Comparison of ENCODE assay signal across 17 mouse cellular contexts in the genomic region with DNA sequence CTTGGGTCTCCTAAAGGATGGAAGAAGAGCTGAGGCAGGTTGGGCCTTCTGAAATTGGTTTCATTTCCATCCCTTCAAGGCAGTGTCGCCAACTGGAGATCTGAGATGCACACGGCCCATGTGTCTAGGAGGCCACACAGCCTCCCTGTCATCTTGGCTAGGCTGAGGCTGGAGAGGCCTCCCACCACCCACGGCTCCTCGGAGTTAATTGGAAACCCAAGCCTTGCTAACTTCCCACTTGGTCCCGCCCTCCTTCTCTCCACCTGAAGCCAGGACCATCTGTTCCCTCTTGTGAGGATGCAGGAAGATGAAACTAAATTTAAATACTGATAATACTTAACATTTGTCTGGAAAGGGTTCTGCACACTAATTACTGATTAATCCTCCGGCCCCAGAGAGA. TPM values are rescaled to one million over a fixed set of nuclear protein-coding genes. Genes with fewer than 3 reads are reported as not detected.
DNase-seq lines count a peak whose midpoint lies in the region; ATAC-seq lines count a peak whose summit lies in the region.
"Had no signal": no experiment of that assay in that cellular context is flagged by ENCODE, and none has a peak within 500 bp of the region (broad histone marks: within the 10 kb centered on the region; RNA-seq: fewer than 3 reads in every experiment).

No protein-coding gene starts in this region.

- no peak overlapping the region for H3K4me2 ChIP-seq in forebrain, embryonic 13.5 days
- H3K4me2 ChIP-seq in forebrain, embryonic 12.5 days = no peak overlapping the region
- H3K4me2 ChIP-seq: embryonic facial prominence, embryonic 12.5 days; hindbrain, embryonic 13.5 days; midbrain, embryonic 12.5 days had no signal

- H3K9me3 ChIP-seq in forebrain, embryonic 13.5 days (replicated peaks) = no peaks in the 10 kb centered on the region
- H3K9me3 ChIP-seq in forebrain, embryonic 12.5 days = no peaks in the 10 kb centered on the region
- H3K9me3 ChIP-seq: embryonic facial prominence, embryonic 12.5 days; hindbrain, embryonic 13.5 days; midbrain, embryonic 12.5 days had no signal

- H3K4me1 ChIP-seq in forebrain, embryonic 13.5 days = peaks cover 17% of the 10 kb centered on the region
- peaks cover 19% of the 10 kb centered on the region for H3K4me1 ChIP-seq in forebrain, embryonic 12.5 days

- no peaks in the 10 kb centered on the region for H3K36me3 ChIP-seq in forebrain, embryonic 13.5 days (ENCODE audit: poor library complexity, severe bottlenecking)
- no peaks in the 10 kb centered on the region for H3K36me3 ChIP-seq in forebrain, embryonic 12.5 days (replicated peaks)
- H3K36me3 ChIP-seq: embryonic facial prominence, embryonic 12.5 days; hindbrain, embryonic 13.5 days; midbrain, embryonic 12.5 days had no signal

- H3K4me3 ChIP-seq in forebrain, embryonic 13.5 days = no peak overlapping the region
- H3K4me3 ChIP-seq in forebrain, embryonic 12.5 days (replicated peaks) = no peak overlapping the region
- H3K4me3 ChIP-seq: embryonic facial prominence, embryonic 12.5 days; gastrocnemius, adult 2 months; heart, adult 2 months; hindbrain, embryonic 13.5 days; midbrain, embryonic 12.5 days had no signal

- ATAC-seq in forebrain, embryonic 13.5 days = no peak
- no peak for ATAC-seq in forebrain, embryonic 12.5 days (ENCODE audit: low FRiP score)
- ATAC-seq in megakaryocyte-erythroid progenitor cell, adult 5-6 weeks (replicated peaks; ENCODE audit: low FRiP score, low TSS enrichment, poor library complexity, severe bottlenecking) = no peak
- ATAC-seq: intestine, postnatal 0 days; Patski had no signal

- 64% methylated on average over 6 of the region's 6 CpGs for WGBS in forebrain, embryonic 13.5 days
- 74% methylated on average over 6 of the region's 6 CpGs for WGBS in forebrain, embryonic 12.5 days

- H3K27ac ChIP-seq in forebrain, embryonic 13.5 days = peak overlapping the region; percentile 35; the same call in 1 of the 2 replicates
- H3K27ac ChIP-seq in forebrain, embryonic 12.5 days = no peak overlapping the region
- H3K27ac ChIP-seq: embryonic facial prominence, embryonic 12.5 days; gastrocnemius, adult 2 months; heart, adult 2 months; hindbrain, embryonic 13.5 days; midbrain, embryonic 12.5 days had no signal

- DNase-seq in left cerebral cortex, adult 18-20 months (ENCODE audit: low spot score in 2 of 2) = peak; percentile 48 to 50
- no peak for DNase-seq in left cerebral cortex, adult 11 months (ENCODE audit: low spot score)
- peak; percentile 91 for DNase-seq in brain, adult 2 months (ENCODE audit: low read depth, low spot score)
- peak; percentile 48 to 71 for DNase-seq in cerebellum, postnatal 14 days
- DNase-seq in B cell, adult 2 months = no peak
- DNase-seq: gastrocnemius, adult 2 months; heart, adult 2 months; lung, postnatal 4 days; thymus, postnatal 14 days had no signal

- no peaks in the 10 kb centered on the region for H3K27me3 ChIP-seq in forebrain, embryonic 13.5 days
- H3K27me3 ChIP-seq in forebrain, embryonic 12.5 days = no peaks in the 10 kb centered on the region
- H3K27me3 ChIP-seq: embryonic facial prominence, embryonic 12.5 days; hindbrain, embryonic 13.5 days; Patski had no signal

- H3K9ac ChIP-seq in forebrain, embryonic 13.5 days = no peak overlapping the region
- no peak overlapping the region for H3K9ac ChIP-seq in forebrain, embryonic 12.5 days
- H3K9ac ChIP-seq: embryonic facial prominence, embryonic 12.5 days; hindbrain, embryonic 13.5 days; midbrain, embryonic 12.5 days had no signal

RNA-seq across cellular contexts. Expression of a gene that starts 34.1 kb away (rescaled TPM):
- 20.0 and 22.8 TPM in 2 replicates for polyA plus RNA-seq in forebrain, embryonic 13.5 days (2015; fragmentation: Nextera tagmentation; extraction: Ambion mirVana)
- 14.9 and 15.5 TPM in 2 replicates for polyA plus RNA-seq in forebrain, embryonic 12.5 days (2016; fragmentation: Nextera tagmentation; extraction: Ambion mirVana)
- 100 to 1,000 TPM; 791 to 833 TPM for total RNA-seq in left cerebral cortex, adult 18-20 months (2021)
- total RNA-seq in megakaryocyte-erythroid progenitor cell, adult 5-6 weeks (2014; fragmentation: Nextera tagmentation) = 3.8 and 17.6 TPM in 2 replicates
- total RNA-seq in megakaryocyte-erythroid progenitor cell, adult 5-6 weeks (2017) = 2.1 and 3.0 TPM in 2 replicates

Comparison
In these comparisons a context has a peak if more than half of its experiments do, and no peak if none do; other contexts are left out.
1. DNase-seq: peak in left cerebral cortex, adult 18-20 months (2 of 2), brain, adult 2 months (single experiment) and cerebellum, postnatal 14 days (2 of 2); none in left cerebral cortex, adult 11 months (single experiment) and B cell, adult 2 months (0 of 2).
2. RNA of a gene that starts 34.1 kb away (total RNA-seq): 791 to 833 TPM in left cerebral cortex, adult 18-20 months; 2.1 to 17.6 TPM in megakaryocyte-erythroid progenitor cell, adult 5-6 weeks; every median in the first group is over 10 times any median in the second.